Mouse (Mus musculus) heart, adult 2 months (tissue): ENCODE measurements around the gene Adgrb3. TPM values are rescaled to one million over a fixed set of nuclear protein-coding genes. Genes with fewer than 3 reads are reported as not detected.
A peak's percentile ranks its signal among the peaks of the same experiment; 100 is the strongest.
"Not testable (repeated sequence)": the region's sequence is repeated elsewhere in the genome, so short reads cannot be mapped to it uniquely, and the experiment has no call there.

Experiments used
- DNase-seq, 2 experiments: peaks; one replicate each; pipeline ENCODE4 v3.0.0; 2021
- H3K27ac ChIP-seq: fragments of 200-600 bp; 2 replicates; pipeline ENCODE4 v1.8.1; 2022
- H3K27me3 ChIP-seq: fragments of 200-500 bp; 2 replicates; pipeline ENCODE4 v1.6.1; 2012; ENCODE audit warnings: mild to moderate bottlenecking, low read length, inconsistent platforms, mixed read lengths; ENCODE audit not compliant: control insufficient read depth, insufficient read depth
- H3K36me3 ChIP-seq: fragments of 200-500 bp; 2 replicates; pipeline ENCODE4 v1.6.1; 2012; ENCODE audit warnings: low read length, inconsistent platforms; ENCODE audit not compliant: control insufficient read depth, insufficient read depth
- H3K4me1 ChIP-seq: fragments of 200-500 bp; 2 replicates; pipeline ENCODE4 v1.6.1; 2011; ENCODE audit warnings: low read length; ENCODE audit not compliant: control insufficient read depth, insufficient read depth
- H3K4me3 ChIP-seq: fragments of 200-600 bp; 2 replicates; pipeline ENCODE4 v1.8.1; 2022
- H3K79me2 ChIP-seq: fragments of 200-500 bp; replicated peaks from 2 replicates; pipeline ENCODE4 v1.6.1; 2012; ENCODE audit warnings: mild to moderate bottlenecking, inconsistent platforms, low read length, moderate library complexity, mixed read lengths; ENCODE audit not compliant: control insufficient read depth, insufficient read depth
- H3K9ac ChIP-seq: fragments of 200-500 bp; 2 replicates; pipeline ENCODE4 v1.6.1; 2012; ENCODE audit warnings: low read depth, mild to moderate bottlenecking, control low read depth, inconsistent platforms, low read length, mixed read lengths
- CTCF ChIP-seq: fragments of 200-600 bp; IDR thresholded peaks from 2 replicates; pipeline ENCODE4 v1.8.1; 2022; ENCODE audit warnings: antibody characterized with exemption, mild to moderate bottlenecking, moderate library complexity
- EP300 ChIP-seq: fragments of 200-500 bp; IDR thresholded peaks from 2 replicates; pipeline ENCODE4 v1.6.1; 2011; ENCODE audit warnings: low read depth, low read length, control low read depth; ENCODE audit not compliant: insufficient read depth
- POLR2A ChIP-seq: fragments of 200-500 bp; IDR thresholded peaks from 2 replicates; pipeline ENCODE4 v1.6.1; 2011; ENCODE audit warnings: mild to moderate bottlenecking, low read depth, low read length, control low read depth; ENCODE audit not compliant: insufficient read depth
- WGBS: fragments of 180-500 bp; shearing (Covaris S2); methylation state at CpG from one replicate; pipeline ENCODE4 v1.1.7; 2018; 5-methylcytosine and 5-hydroxymethylcytosine counted together
- intact Hi-C: fragments of 180-260 bp; cut with DNase I; formaldehyde crosslinking; loops from one replicate; pipeline ENCODE4 v1.15.1; 2025
- polyA plus RNA-seq: library from polyadenylated mRNA; depleted of rRNA; stranded (reverse); fragments of >200 nt; gene quantifications from 2 replicates; pipeline ENCODE4 v1.2.3, GENCODE M21; 2012
- total RNA-seq, 2 experiments: library from RNA; stranded (reverse); gene quantifications; 2 replicates each; pipeline ENCODE4 v1.2.3; 2021

Adgrb3 gene
- total and polyA plus RNA-seq, 3 experiments, result not detected

- intact Hi-C loops, result no loop called here
Observed at GRCm38 (mm10) chr1:25652717-25653116, 176.8 kb downstream of the Adgrb3 start.

GRCm38 (mm10) chr1:25644256-25644655, 185.3 kb downstream of the Adgrb3 start:
- intact Hi-C loops, result no loop called here
- no peak overlapping the region for H3K27ac ChIP-seq
- H3K79me2 ChIP-seq, result no peaks in the 10 kb centered on the region
- no peaks in the 10 kb centered on the region for H3K27me3 ChIP-seq
- TF ChIP-seq EP300 (no peak), CTCF (no peak), POLR2A (no peak)
- DNase-seq, result no peak
- 77% methylated on average over 5 of the region's 5 CpGs for WGBS
- H3K4me3 ChIP-seq, result no peak overlapping the region
- no peaks in the 10 kb centered on the region for H3K36me3 ChIP-seq
- no peaks in the 10 kb centered on the region for H3K4me1 ChIP-seq
- H3K9ac ChIP-seq, result no peak overlapping the region

More at GRCm38 (mm10) chr1:25652717-25653116, 176.8 kb downstream of the Adgrb3 start:
- Histone ChIP-seq H3K27ac (no peak overlapping the region), H3K36me3 (no peaks in the 10 kb centered on the region), H3K9ac (no peak overlapping the region), H3K27me3 (no peaks in the 10 kb centered on the region), H3K79me2 (no peaks in the 10 kb centered on the region), H3K4me1 (no peaks in the 10 kb centered on the region), H3K4me3 (no peak overlapping the region)
- 92% methylated on average over 1 of the region's 1 CpGs for WGBS
- no peak for DNase-seq
- TF ChIP-seq CTCF (no peak), POLR2A (no peak), EP300 (no peak)

GRCm38 (mm10) chr1:25621458-25621857, 208.0 kb downstream of the Adgrb3 start:
- DNase-seq, result no peak
- Histone ChIP-seq H3K79me2 (peaks cover 2% of the 10 kb centered on the region; the same call in 1 of the 2 replicates), H3K27me3 (0 out of 2 replicates have a peak, but pooled peaks cover 2% of the 10 kb centered on the region), H3K36me3 (no peaks in the 10 kb centered on the region), H3K9ac (no peak overlapping the region), H3K4me1 (no peaks in the 10 kb centered on the region), H3K27ac (no peak overlapping the region), H3K4me3 (no peak overlapping the region)
- 58% methylated on average over 4 of the region's 4 CpGs for WGBS
- intact Hi-C loops, result no loop called here
- TF ChIP-seq EP300, result no peak
- TF ChIP-seq CTCF, result no peak
- no peak for TF ChIP-seq POLR2A

GRCm38 (mm10) chr1:25616954-25617353, 212.6 kb downstream of the Adgrb3 start:
- no peak overlapping the region for H3K27ac ChIP-seq
- peaks cover 2% of the 10 kb centered on the region; the same call in 1 of the 2 replicates for H3K79me2 ChIP-seq
- H3K27me3 ChIP-seq, result 0 out of 2 replicates have a peak, but pooled peaks cover 2% of the 10 kb centered on the region
- intact Hi-C loops, result no loop called here
- H3K9ac ChIP-seq, result no peak overlapping the region
- no peaks in the 10 kb centered on the region for H3K4me1 ChIP-seq
- H3K4me3 ChIP-seq, result no peak overlapping the region
- H3K36me3 ChIP-seq, result no peaks in the 10 kb centered on the region
- DNase-seq, result no peak
- TF ChIP-seq CTCF, result peak; percentile 72
- no peak for TF ChIP-seq EP300
- TF ChIP-seq POLR2A, result no peak

GRCm38 (mm10) chr1:25610776-25611175, 218.7 kb downstream of the Adgrb3 start:
- H3K9ac ChIP-seq, intact Hi-C loops, H3K79me2 ChIP-seq, H3K27me3 ChIP-seq, H3K36me3 ChIP-seq, H3K4me1 ChIP-seq, H3K4me3 ChIP-seq, DNase-seq, H3K27ac ChIP-seq: not testable (repeated sequence)

- H3K4me1 ChIP-seq, result no peaks in the 10 kb centered on the region
- H3K79me2 ChIP-seq, result no peaks in the 10 kb centered on the region
- no peak overlapping the region for H3K9ac ChIP-seq
- DNase-seq, result no peak
- H3K27me3 ChIP-seq, result no peaks in the 10 kb centered on the region
- H3K27ac ChIP-seq, result no peak overlapping the region
- TF ChIP-seq CTCF, result no peak
- TF ChIP-seq POLR2A, result no peak
- no peak for TF ChIP-seq EP300
- H3K4me3 ChIP-seq, result no peak overlapping the region
- intact Hi-C loops, result no loop called here
- no peaks in the 10 kb centered on the region for H3K36me3 ChIP-seq
- WGBS, result 73% methylated on average over 5 of the region's 5 CpGs
Observed at GRCm38 (mm10) chr1:25598941-25599340, 230.6 kb downstream of the Adgrb3 start.
